Mouse (Mus musculus) cortical plate, adult 2 months (tissue): ENCODE results near the gene Zfp609.

Source experiments
- CTCF ChIP-seq: fragments of 200-500 bp; IDR thresholded peaks from 2 replicates; pipeline ENCODE4 v1.5.1; 2011; ENCODE audit warnings: mild to moderate bottlenecking, control low read depth, low read length; ENCODE audit not compliant: insufficient read depth; ENCODE audit errors: extremely low read depth
- POLR2A ChIP-seq: fragments of 200-500 bp; IDR thresholded peaks from 2 replicates; pipeline ENCODE4 v1.6.1; 2011; ENCODE audit warnings: mild to moderate bottlenecking, low read length, control low read depth; ENCODE audit not compliant: insufficient read depth; ENCODE audit errors: extremely low read depth

GRCm38 (mm10) chr9:65833230-65833629, 5.9 kb upstream of the Zfp609 start:
- TF ChIP-seq CTCF: no peak
- no peak for TF ChIP-seq POLR2A
